Mouse (Mus musculus) gonadal fat pad, adult 2 months (tissue): ENCODE results near the gene Mex3b. TPM values are rescaled to one million over a fixed set of nuclear protein-coding genes. Genes with fewer than 3 reads are reported as not detected.

ENCODE experiments used
- DNase-seq: peaks from one replicate; pipeline ENCODE4 v3.0.0-alpha.2; 2012; ENCODE audit warnings: low read depth
- polyA plus RNA-seq: library from polyadenylated mRNA; depleted of rRNA; stranded (reverse); fragments of >200 nt; gene quantifications from 2 replicates; pipeline ENCODE4 v1.2.3, GENCODE M21; 2012; rRNA removed

The Mex3b gene
- 2.9 and 3.0 TPM in 2 replicates for polyA plus RNA-seq

- DNase-seq: no peak
Observed at GRCm38 (mm10) chr7:82867271-82868121, at the start of gene Mex3b. Gene Mex3b, plus strand, starts transcription at chr7:82867333.

- no peak for DNase-seq
Observed at GRCm38 (mm10) chr7:82819541-82819940, 47.6 kb upstream of the Mex3b start.

- no peak for DNase-seq
Observed at GRCm38 (mm10) chr7:82820661-82821060, 46.5 kb upstream of the Mex3b start.

GRCm38 (mm10) chr7:82821501-82821900 is 45.6 kb upstream of the Mex3b start:
- no peak for DNase-seq

GRCm38 (mm10) chr7:82822528-82822927 is 44.6 kb upstream of the Mex3b start:
- no peak for DNase-seq

DNA sequence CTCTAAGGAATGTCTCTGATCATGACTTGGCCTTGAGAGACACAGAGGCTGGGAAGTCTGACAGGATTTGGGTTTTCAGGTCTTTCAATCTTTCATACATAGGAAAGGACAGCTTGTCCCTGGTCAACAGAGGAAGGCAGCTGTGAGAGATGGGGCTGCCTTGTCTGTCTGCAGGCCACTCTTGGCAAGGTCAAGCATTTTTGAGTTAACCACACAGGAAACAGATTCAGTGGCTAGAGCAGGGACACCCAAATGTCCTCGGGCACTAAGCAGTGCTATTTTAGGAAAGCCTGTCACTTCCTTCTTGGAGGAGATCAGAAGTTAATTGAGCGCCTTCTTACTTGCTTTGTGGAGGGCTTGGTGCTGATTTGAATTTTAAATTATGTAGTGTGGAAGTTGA is 38.9 kb upstream of the Mex3b start:
- no peak for DNase-seq

- no peak for DNase-seq
Observed at GRCm38 (mm10) chr7:82829516-82829915, 37.6 kb upstream of the Mex3b start.

GRCm38 (mm10) chr7:82834471-82834870 is 32.7 kb upstream of the Mex3b start:
- no peak for DNase-seq

GRCm38 (mm10) chr7:82838414-82838813 is 28.7 kb upstream of the Mex3b start:
- DNase-seq: no peak

- DNase-seq: no peak
Observed at GRCm38 (mm10) chr7:82838965-82839675, 28.0 kb upstream of the Mex3b start.

DNA sequence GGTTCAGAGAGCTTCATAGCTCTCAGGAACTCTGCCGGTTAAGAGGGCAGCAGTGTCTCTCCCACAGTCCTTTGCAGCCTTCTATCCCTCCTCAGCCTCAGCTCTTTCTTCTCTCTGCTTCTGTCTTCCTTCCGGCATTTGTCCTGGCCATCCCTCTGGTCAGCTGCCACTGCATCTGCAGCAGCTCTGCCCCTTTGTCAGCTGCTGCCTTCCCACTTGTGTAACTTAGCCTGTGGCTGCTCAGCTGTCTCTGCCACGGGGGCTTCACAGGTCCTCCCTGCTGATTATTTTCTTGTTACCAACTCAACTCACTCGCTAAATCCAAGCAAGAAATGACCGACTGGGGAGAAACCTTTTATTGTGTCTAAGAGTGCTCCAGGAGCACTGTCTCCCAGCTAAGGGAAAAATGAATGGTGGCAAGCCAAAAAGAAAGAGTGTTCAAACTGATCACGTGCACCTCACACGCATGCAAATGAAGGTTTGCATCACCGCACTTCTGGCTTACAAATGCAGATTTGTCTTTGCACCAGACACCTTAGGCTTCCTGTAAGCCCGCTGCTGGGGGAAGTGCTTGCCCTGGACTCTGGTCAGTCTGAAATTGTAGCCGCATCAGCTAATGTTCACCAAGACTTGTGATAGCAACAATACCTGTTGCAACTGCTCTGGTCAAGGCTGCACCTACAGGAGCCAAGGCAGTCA is 24.8 kb upstream of the Mex3b start:
- no peak for DNase-seq

- no peak for DNase-seq
Observed at GRCm38 (mm10) chr7:82850756-82851155, 16.4 kb upstream of the Mex3b start.

DNA sequence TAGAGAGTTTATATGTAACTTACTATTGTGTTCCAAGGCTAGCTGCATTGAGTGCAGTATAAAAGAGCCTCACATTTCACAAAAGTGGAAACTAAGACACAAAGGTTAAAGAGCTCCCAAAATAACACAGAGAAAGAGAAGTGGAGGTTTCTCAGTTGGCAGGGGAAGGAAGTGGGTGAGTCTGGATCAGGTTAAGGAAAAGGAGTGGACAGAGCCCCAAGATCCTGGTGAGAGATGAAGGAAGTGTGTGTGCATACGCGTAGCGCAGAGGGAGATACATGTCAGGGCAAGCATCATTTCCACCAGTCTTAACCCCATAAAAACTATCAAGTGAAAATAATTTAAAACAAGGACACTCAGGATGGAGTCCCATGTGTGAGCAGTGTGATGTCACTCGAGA is 15.5 kb upstream of the Mex3b start:
- no peak for DNase-seq

DNA sequence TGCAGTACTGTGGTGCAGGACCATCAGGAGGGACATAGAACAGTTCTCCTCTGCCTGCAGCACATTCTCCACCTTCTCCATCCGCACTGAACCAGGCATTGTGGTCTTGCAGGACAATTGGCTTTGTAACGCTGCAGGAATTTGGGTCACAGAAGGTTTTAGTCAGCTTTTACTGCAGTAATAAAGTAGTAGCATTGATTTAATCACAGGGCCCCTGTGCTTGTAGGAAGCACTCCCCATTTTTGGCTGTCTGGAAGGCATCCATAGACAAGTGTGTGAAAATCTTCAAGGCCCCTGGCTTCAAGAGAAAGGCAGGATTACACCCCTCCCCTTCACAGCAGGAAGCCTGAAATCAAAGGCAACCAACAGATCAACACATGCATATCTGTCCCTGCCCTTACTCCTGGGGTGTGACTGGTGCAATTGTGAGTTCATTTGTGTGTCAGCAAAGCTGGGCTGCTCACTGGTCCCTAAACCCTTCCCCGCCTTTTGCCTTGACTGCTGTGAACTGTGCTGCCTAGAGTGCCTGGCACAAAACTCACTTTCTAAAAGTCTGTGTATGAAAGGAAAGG is 12.9 kb upstream of the Mex3b start:
- DNase-seq: no peak

- no peak for DNase-seq
Observed at GRCm38 (mm10) chr7:82858611-82859010, 8.5 kb upstream of the Mex3b start.

GRCm38 (mm10) chr7:82860626-82861025 is 6.5 kb upstream of the Mex3b start:
- no peak for DNase-seq

GRCm38 (mm10) chr7:82863341-82863740 is 3.8 kb upstream of the Mex3b start:
- no peak for DNase-seq

DNA sequence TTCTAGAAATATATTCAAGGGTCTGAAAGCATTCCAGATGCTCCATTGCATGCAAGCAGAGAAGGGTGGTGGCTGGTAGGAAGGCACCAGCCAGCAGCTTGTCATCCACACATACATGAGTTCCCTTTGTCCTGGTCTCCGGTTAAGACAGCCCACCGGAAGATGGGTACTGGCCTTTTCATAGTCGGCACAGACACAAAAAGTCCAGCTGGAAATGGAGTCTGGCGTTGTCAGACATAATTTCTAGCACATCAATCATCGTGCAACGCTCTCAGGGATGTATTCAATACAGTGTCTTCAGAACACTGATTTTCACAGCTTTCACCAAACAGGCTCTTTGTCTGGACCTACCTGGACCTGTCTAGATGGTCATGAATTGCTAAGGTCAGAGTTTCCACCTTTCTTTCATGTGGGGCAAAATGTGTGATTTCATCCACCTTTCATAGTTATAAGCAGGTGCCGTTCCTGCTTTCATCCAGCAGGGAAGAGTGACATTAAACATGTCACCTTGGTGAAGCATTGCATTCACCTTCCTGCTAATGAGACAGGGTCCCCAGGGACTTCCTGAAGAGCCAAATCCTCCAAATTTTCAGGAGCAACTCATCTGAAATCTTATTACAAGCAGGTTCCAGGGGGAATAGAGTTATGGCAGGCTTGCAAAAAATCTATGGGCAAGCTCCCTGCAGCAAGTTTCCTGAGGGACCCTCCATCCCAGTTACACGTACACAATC is 2.7 kb upstream of the Mex3b start:
- no peak for DNase-seq

GRCm38 (mm10) chr7:82864991-82865771 is 2.0 kb upstream of the Mex3b start:
- no peak for DNase-seq

GRCm38 (mm10) chr7:82865834-82866485 is 1.2 kb upstream of the Mex3b start:
- no peak for DNase-seq
